Mouse (Mus musculus): ENCODE results near the gene Tmco4. TPM values are rescaled to one million over a fixed set of nuclear protein-coding genes. Genes with fewer than 3 reads are reported as not detected.

The Tmco4 gene
- polyA plus RNA-seq, 1 experiment from 2014 or later: 5.3 TPM

GRCm38 (mm10) chr4:138962719-138963118, 10.0 kb upstream of the Tmco4 start:
- Histone ChIP-seq H3K4me1 (ENCODE audit: insufficient read depth) (peaks cover 6% of the 10 kb centered on the region), H3K4me2 (ENCODE audit: low read depth, low read length) (no peak overlapping the region), H3K4me3 (ENCODE audit: low read depth, low read length) (no peak overlapping the region), H3K27me3 (ENCODE audit: insufficient read depth, low read length) (no peaks in the 10 kb centered on the region), H3K9ac (replicated peaks) (no peak overlapping the region), H3K27ac (ENCODE audit: low read depth) (no peak overlapping the region), H3K9me3 (ENCODE audit: low read length) (no peaks in the 10 kb centered on the region), H3K36me3 (replicated peaks; ENCODE audit: insufficient read depth, low read length) (no peaks in the 10 kb centered on the region)
- no peak for DNase-seq
- WGBS (ENCODE audit: insufficient replicate concordance): 72% methylated on average over 5 of the region's 5 CpGs
- ATAC-seq: no peak
- TF ChIP-seq EP300 (IDR thresholded peaks at IDR 0.05; ENCODE audit: low read depth) (no peak), CTCF (IDR thresholded peaks at IDR 0.05; ENCODE audit: low read depth) (no peak)

DNA sequence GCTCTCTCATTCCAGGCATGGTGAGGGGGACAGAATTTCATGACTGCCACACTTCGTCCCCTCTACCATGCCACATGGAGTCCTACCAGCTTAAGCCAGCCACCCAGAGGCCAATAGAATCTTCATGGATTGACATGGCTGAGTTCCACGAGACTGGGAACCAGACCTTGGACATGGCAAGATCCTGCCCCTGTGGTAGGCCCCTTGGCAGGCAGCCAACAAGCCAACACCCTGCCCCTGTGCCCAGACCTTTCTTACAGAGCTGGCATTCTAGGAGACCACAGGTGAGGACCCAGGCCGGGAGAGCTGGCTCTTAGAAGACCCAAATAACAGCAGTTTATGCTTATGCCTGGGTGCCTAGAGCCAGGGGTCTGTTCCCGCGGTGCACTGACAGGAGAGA, 6.8 kb upstream of the Tmco4 start:
- ATAC-seq (no peak), DNase-seq (peak; percentile 36)
- Histone ChIP-seq H3K9me3 (ENCODE audit: low read length) (no peaks in the 10 kb centered on the region), H3K36me3 (replicated peaks; ENCODE audit: insufficient read depth, low read length) (no peaks in the 10 kb centered on the region), H3K4me1 (ENCODE audit: insufficient read depth) (peaks cover 25% of the 10 kb centered on the region), H3K27ac (ENCODE audit: low read depth) (no peak overlapping the region), H3K9ac (replicated peaks) (no peak overlapping the region), H3K4me3 (ENCODE audit: low read depth, low read length) (no peak overlapping the region), H3K4me2 (ENCODE audit: low read depth, low read length) (no peak overlapping the region), H3K27me3 (ENCODE audit: insufficient read depth, low read length) (no peaks in the 10 kb centered on the region)
- WGBS (ENCODE audit: insufficient replicate concordance): 70% methylated on average over 5 of the region's 5 CpGs
- TF ChIP-seq EP300 (IDR thresholded peaks at IDR 0.05; ENCODE audit: low read depth) (no peak), CTCF (IDR thresholded peaks at IDR 0.05; ENCODE audit: low read depth) (no peak)

GRCm38 (mm10) chr4:138966866-138967265, 5.8 kb upstream of the Tmco4 start, which contains the start of gene Rnf186:
Gene Rnf186 (plus strand): TSS chr4:138967112.
- 72% methylated on average over 13 of the region's 13 CpGs for WGBS (ENCODE audit: insufficient replicate concordance)
- no peak within 1 kb of the TSS for H3K4me3 ChIP-seq (ENCODE audit: low read depth, low read length)
- no peaks in the 10 kb centered on the region for H3K36me3 ChIP-seq (replicated peaks; ENCODE audit: insufficient read depth, low read length)
- H3K9ac ChIP-seq (replicated peaks): no peak within 1 kb of the TSS
- H3K27ac ChIP-seq (ENCODE audit: low read depth): 0 out of 2 replicates have a peak within 1 kb of the TSS, but pooled peaks have one; percentile 30
- no peak for DNase-seq
- peak; percentile 83 for ATAC-seq
- peaks cover 27% of the 10 kb centered on the region for H3K4me1 ChIP-seq (ENCODE audit: insufficient read depth)
- peak within 1 kb of the TSS; percentile 58 for H3K4me2 ChIP-seq (ENCODE audit: low read depth, low read length)
- H3K9me3 ChIP-seq (ENCODE audit: low read length): no peaks in the 10 kb centered on the region
- TF ChIP-seq CTCF (IDR thresholded peaks at IDR 0.05; ENCODE audit: low read depth) (0 out of 2 replicates have a peak, but pooled peaks have one; percentile 21), EP300 (IDR thresholded peaks at IDR 0.05; ENCODE audit: low read depth) (no peak)
- H3K27me3 ChIP-seq (ENCODE audit: insufficient read depth, low read length): no peaks in the 10 kb centered on the region

DNA sequence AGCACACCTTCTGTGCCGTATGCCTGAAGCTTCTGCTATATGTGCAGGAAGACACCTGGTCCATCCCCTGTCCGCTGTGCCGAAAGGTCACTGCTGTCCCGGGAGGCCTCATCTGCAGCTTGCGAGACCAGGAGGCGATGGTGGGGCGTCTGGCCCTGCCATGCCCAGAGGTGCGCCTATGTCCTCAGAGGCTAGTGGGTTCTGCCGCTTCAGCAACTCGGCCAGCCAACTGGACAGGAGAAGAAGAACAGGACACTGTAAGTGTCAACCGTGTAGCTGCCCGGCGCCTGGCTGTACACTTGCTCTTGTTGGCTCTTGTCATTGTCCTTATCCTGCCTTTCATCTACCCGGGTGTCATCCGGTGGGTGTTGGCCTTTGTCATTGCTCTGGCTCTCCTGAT, 5.2 kb upstream of the Tmco4 start:
- Histone ChIP-seq H3K4me3 (ENCODE audit: low read depth, low read length) (no peak overlapping the region), H3K9me3 (ENCODE audit: low read length) (no peaks in the 10 kb centered on the region), H3K4me1 (ENCODE audit: insufficient read depth) (peaks cover 29% of the 10 kb centered on the region), H3K9ac (replicated peaks) (no peak overlapping the region), H3K27me3 (ENCODE audit: insufficient read depth, low read length) (no peaks in the 10 kb centered on the region), H3K36me3 (replicated peaks; ENCODE audit: insufficient read depth, low read length) (no peaks in the 10 kb centered on the region), H3K27ac (ENCODE audit: low read depth) (0 out of 2 replicates have a peak overlapping the region, but pooled peaks have one; percentile 30), H3K4me2 (ENCODE audit: low read depth, low read length) (peak overlapping the region; percentile 58)
- DNase-seq (no peak), ATAC-seq (no peak)
- 74% methylated on average over 15 of the region's 15 CpGs for WGBS (ENCODE audit: insufficient replicate concordance)
- TF ChIP-seq EP300 (IDR thresholded peaks at IDR 0.05; ENCODE audit: low read depth): no peak
- TF ChIP-seq CTCF (IDR thresholded peaks at IDR 0.05; ENCODE audit: low read depth): no peak

DNA sequence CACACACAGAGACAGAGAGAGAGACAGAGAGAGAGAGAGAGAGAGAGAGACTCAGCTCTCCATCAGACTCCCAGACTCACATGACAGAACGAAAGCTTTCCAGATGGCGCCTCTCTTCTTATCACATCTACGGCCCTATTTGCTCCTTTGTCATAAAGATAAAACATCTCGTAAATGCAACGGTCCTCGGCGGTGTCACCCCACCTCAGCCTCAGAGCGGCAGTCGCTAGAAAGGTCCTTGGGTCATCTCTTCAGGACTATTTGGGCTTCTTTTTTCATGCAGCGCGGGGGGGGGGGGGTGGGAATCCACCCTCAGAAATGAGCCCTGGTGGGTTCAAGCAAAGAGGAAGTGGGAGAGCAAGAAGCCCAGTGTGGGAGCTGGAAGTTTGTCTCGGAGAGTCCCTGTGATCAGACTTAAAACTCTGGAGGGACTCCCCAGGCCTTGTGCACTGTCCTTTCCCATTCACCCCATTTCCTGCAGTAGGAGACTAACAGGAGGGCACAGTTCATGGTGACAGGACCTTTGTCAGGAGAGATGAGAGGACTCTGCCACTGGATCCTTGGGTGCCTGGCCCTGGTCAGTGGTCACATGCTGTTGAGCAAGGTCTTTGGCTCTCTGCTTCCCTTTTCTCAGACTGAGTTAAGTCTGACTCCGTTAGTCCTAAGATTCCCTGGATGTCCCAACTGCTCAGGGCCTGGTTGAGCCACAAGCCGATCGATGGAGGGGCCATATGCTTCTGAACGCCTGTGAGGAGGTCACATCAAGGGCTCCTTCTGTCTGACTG, 3.7 kb upstream of the Tmco4 start:
- DNase-seq (no peak), ATAC-seq (no peak)
- WGBS (ENCODE audit: insufficient replicate concordance): 47% methylated on average over 16 of the region's 16 CpGs
- Histone ChIP-seq H3K27me3 (ENCODE audit: insufficient read depth, low read length) (no peaks in the 10 kb centered on the region), H3K4me1 (ENCODE audit: insufficient read depth) (peaks cover 33% of the 10 kb centered on the region), H3K9me3 (ENCODE audit: low read length) (no peaks in the 10 kb centered on the region), H3K27ac (ENCODE audit: low read depth) (no peak overlapping the region), H3K36me3 (replicated peaks; ENCODE audit: insufficient read depth, low read length) (no peaks in the 10 kb centered on the region), H3K9ac (replicated peaks) (no peak overlapping the region), H3K4me3 (ENCODE audit: low read depth, low read length) (no peak overlapping the region), H3K4me2 (ENCODE audit: low read depth, low read length) (peak overlapping the region; percentile 38; the same call in 1 of the 2 replicates)
- TF ChIP-seq CTCF (IDR thresholded peaks at IDR 0.05; ENCODE audit: low read depth) (no peak), EP300 (IDR thresholded peaks at IDR 0.05; ENCODE audit: low read depth) (no peak)

DNA sequence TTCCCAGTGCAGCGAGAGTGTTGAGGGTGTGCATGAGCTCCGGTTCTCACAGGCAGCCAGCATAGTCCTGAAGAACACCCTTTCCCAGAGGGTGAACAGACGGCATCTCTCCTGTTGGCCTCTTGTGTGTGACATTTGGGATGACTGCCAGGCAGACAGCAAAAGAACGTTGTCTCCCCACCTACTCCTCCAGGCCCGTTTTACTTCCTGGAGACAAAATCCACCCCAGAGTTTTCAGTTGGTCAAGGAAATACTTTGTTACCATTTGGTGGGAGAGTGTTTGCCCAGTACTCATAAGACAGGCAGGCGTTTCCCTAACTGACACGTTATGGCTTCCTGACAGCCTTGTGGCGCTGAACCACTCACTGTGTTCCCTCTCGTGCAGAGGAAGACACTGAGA, 3.0 kb upstream of the Tmco4 start:
- WGBS (ENCODE audit: insufficient replicate concordance): 49% methylated on average over 9 of the region's 9 CpGs

More for the DNA sequence above, 3.0 kb upstream of the Tmco4 start:
- TF ChIP-seq CTCF (IDR thresholded peaks at IDR 0.05; ENCODE audit: low read depth) (no peak), EP300 (IDR thresholded peaks at IDR 0.05; ENCODE audit: low read depth) (no peak)
- no peak overlapping the region for H3K4me3 ChIP-seq (ENCODE audit: low read depth, low read length)
- no peak overlapping the region for H3K9ac ChIP-seq (replicated peaks)
- H3K4me1 ChIP-seq (ENCODE audit: insufficient read depth): peaks cover 35% of the 10 kb centered on the region
- no peak overlapping the region for H3K27ac ChIP-seq (ENCODE audit: low read depth)
- ATAC-seq (no peak), DNase-seq (no peak)
- no peaks in the 10 kb centered on the region for H3K36me3 ChIP-seq (replicated peaks; ENCODE audit: insufficient read depth, low read length)
- H3K27me3 ChIP-seq (ENCODE audit: insufficient read depth, low read length): no peaks in the 10 kb centered on the region
- H3K4me2 ChIP-seq (ENCODE audit: low read depth, low read length): no peak overlapping the region
- no peaks in the 10 kb centered on the region for H3K9me3 ChIP-seq (ENCODE audit: low read length)

Measured in liver, postnatal 0 days (tissue).